Mouse (Mus musculus) granulocyte monocyte progenitor cell, adult 5-6 weeks (primary cell): ENCODE data around the gene Tnpo1. TPM values are rescaled to one million over a fixed set of nuclear protein-coding genes. Genes with fewer than 3 reads are reported as not detected.
"Not testable (repeated sequence)": the region's sequence is repeated elsewhere in the genome, so short reads cannot be mapped to it uniquely, and the experiment has no call there.

Experiments
- ATAC-seq: replicated peaks from 2 replicates; pipeline ENCODE4 v1.8.0; 2016; ENCODE audit warnings: mild to moderate bottlenecking, moderate TSS enrichment, inconsistent platforms; ENCODE audit not compliant: poor library complexity, severe bottlenecking
- total RNA-seq, 2 experiments: library from RNA; stranded (forward) in 1 of 2; stranded (reverse) in 1 of 2; fragments of 200-712, 200-1000 nt in 1 of 2; fragments of >200 nt in 1 of 2; fragmentation: Nextera tagmentation in 1 of 2; gene quantifications; 2 replicates each; pipeline ENCODE4 v1.2.3; 2014 to 2017

Tnpo1 gene
- total RNA-seq, 2 experiments from 2014 or later, result 119 to 142 TPM

- peak; percentile 91 for ATAC-seq
Measured at GRCm38 (mm10) chr13:98832451-98833450, 93.4 kb downstream of the Tnpo1 start.

GRCm38 (mm10) chr13:98829026-98829425, 97.2 kb downstream of the Tnpo1 start:
- not testable (repeated sequence) for ATAC-seq

- ATAC-seq, result no peak
Measured at GRCm38 (mm10) chr13:98825574-98825973, 100.6 kb downstream of the Tnpo1 start.

- ATAC-seq, result peak; percentile 48
Measured at GRCm38 (mm10) chr13:98819094-98819493, 107.1 kb downstream of the Tnpo1 start.

GRCm38 (mm10) chr13:98818205-98818604, 108.0 kb downstream of the Tnpo1 start:
- ATAC-seq, result no peak

GRCm38 (mm10) chr13:98817766-98818165, 108.4 kb downstream of the Tnpo1 start:
- no peak for ATAC-seq

- not testable (repeated sequence) for ATAC-seq
Measured at GRCm38 (mm10) chr13:98816981-98817660, 109.1 kb downstream of the Tnpo1 start.

- no peak for ATAC-seq
Measured at GRCm38 (mm10) chr13:98816571-98816970, 109.6 kb downstream of the Tnpo1 start.

GRCm38 (mm10) chr13:98815147-98815785, 110.9 kb downstream of the Tnpo1 start, which contains the start of gene Fcho2:
Gene Fcho2 (minus strand): TSS chr13:98815449.
- ATAC-seq, result peak; percentile 67

GRCm38 (mm10) chr13:98814275-98815040, 111.7 kb downstream of the Tnpo1 start:
- ATAC-seq, result peak; percentile 25; the same call in 1 of the 2 replicates

- peak; percentile 2; the same call in 1 of the 2 replicates for ATAC-seq
Measured at GRCm38 (mm10) chr13:98813596-98814274, 112.4 kb downstream of the Tnpo1 start.

GRCm38 (mm10) chr13:98813167-98813566, 113.0 kb downstream of the Tnpo1 start:
- ATAC-seq, result no peak

GRCm38 (mm10) chr13:98812285-98812684, 113.9 kb downstream of the Tnpo1 start:
- ATAC-seq, result 0 out of 2 replicates have a peak, but pooled peaks have one; percentile 14

GRCm38 (mm10) chr13:98810143-98810542, 116.0 kb downstream of the Tnpo1 start:
- peak; percentile 64 for ATAC-seq

GRCm38 (mm10) chr13:98809087-98809486, 117.1 kb downstream of the Tnpo1 start:
- no peak for ATAC-seq

- ATAC-seq, result no peak
Measured at GRCm38 (mm10) chr13:98804480-98804879, 121.7 kb downstream of the Tnpo1 start.

GRCm38 (mm10) chr13:98803699-98804098, 122.5 kb downstream of the Tnpo1 start:
- peak; percentile 100 for ATAC-seq

- ATAC-seq, result 0 out of 2 replicates have a peak, but pooled peaks have one; percentile 15
Measured at GRCm38 (mm10) chr13:98802957-98803356, 123.2 kb downstream of the Tnpo1 start.

- no peak for ATAC-seq
Measured at GRCm38 (mm10) chr13:98795511-98795910, 130.7 kb downstream of the Tnpo1 start.
